Mouse (Mus musculus) hematopoietic multipotent progenitor cell, adult 10-12 weeks (in vitro differentiated cells): ENCODE results near the gene Nlgn3. TPM values are rescaled to one million over a fixed set of nuclear protein-coding genes. Genes with fewer than 3 reads are reported as not detected.

Experiments used
- polyA plus RNA-seq: library from polyadenylated mRNA; stranded (reverse); fragments of >175 nt; gene quantifications from 2 replicates; pipeline ENCODE4 v1.2.3, GENCODE M21; 2012; ENCODE audit warnings: low replicate concordance

The Nlgn3 gene
- 0.15 TPM in 1 of 2 replicates, not detected in the other for polyA plus RNA-seq

GRCm38 (mm10) chrX:101299055-101299454 is at the start of gene Nlgn3:
Gene Nlgn3 (plus strand): TSS chrX:101299168.

GRCm38 (mm10) chrX:101253952-101254729 is 44.8 kb upstream of the Nlgn3 start, which contains the start of gene Foxo4:
Gene Foxo4 (plus strand): TSS chrX:101254528.

GRCm38 (mm10) chrX:101263892-101264291 is 35.1 kb upstream of the Nlgn3 start, which contains the start of gene Gm614:
Gene Gm614 (minus strand): TSS chrX:101263992.

GRCm38 (mm10) chrX:101268025-101268754 is 30.8 kb upstream of the Nlgn3 start, which contains the start of gene Il2rg:
Gene Il2rg (minus strand): TSS chrX:101268255.

GRCm38 (mm10) chrX:101268755-101269124 is 30.2 kb upstream of the Nlgn3 start, which contains the start of gene Gm20489:
Gene Gm20489 (minus strand): TSS chrX:101269023.

GRCm38 (mm10) chrX:101273875-101274738 is 24.9 kb upstream of the Nlgn3 start, which contains the start of gene Med12:
Gene Med12 (plus strand): TSS chrX:101274030.

Other genes starting within 250 kb of the Nlgn3 start
- 0.06 TPM in 1 of 2 replicates, not detected in the other for gene Tex11, start 239.5 kb upstream of the Nlgn3 start, polyA plus RNA-seq
- gene Slc7a3, start 213.1 kb upstream of the Nlgn3 start, polyA plus RNA-seq: not detected in 2 replicates
- 28.7 and 28.9 TPM in 2 replicates for gene Snx12, start 76.6 kb upstream of the Nlgn3 start, polyA plus RNA-seq
- 33.2 and 33.8 TPM in 2 replicates for gene Foxo4, start 44.6 kb upstream of the Nlgn3 start, polyA plus RNA-seq
- 0.34 TPM in 1 of 2 replicates, not detected in the other for gene Gm614, start 35.2 kb upstream of the Nlgn3 start, polyA plus RNA-seq
- gene Il2rg, start 30.9 kb upstream of the Nlgn3 start, polyA plus RNA-seq: 53.8 and 251 TPM in 2 replicates
- 0.12 and 0.14 TPM in 2 replicates for gene Gm20489, start 30.1 kb upstream of the Nlgn3 start, polyA plus RNA-seq
- gene Med12, start 25.1 kb upstream of the Nlgn3 start, polyA plus RNA-seq: 71.7 and 104 TPM in 2 replicates
- not detected in 2 replicates for gene Gjb1, start 77.2 kb downstream of the Nlgn3 start, polyA plus RNA-seq
- gene Zmym3, start 121.7 kb downstream of the Nlgn3 start, polyA plus RNA-seq: 28.0 and 55.3 TPM in 2 replicates
- gene Nono, start 130.2 kb downstream of the Nlgn3 start, polyA plus RNA-seq: 26.8 and 50.3 TPM in 2 replicates
- 0.15 and 0.46 TPM in 2 replicates for gene Itgb1bp2, start 149.9 kb downstream of the Nlgn3 start, polyA plus RNA-seq
- 2.0 and 4.7 TPM in 2 replicates for gene Taf1, start 233.6 kb downstream of the Nlgn3 start, polyA plus RNA-seq